Mouse (Mus musculus) forebrain, embryonic 16.5 days (tissue): ENCODE results near the gene Traf5. TPM values are rescaled to one million over a fixed set of nuclear protein-coding genes. Genes with fewer than 3 reads are reported as not detected.
A peak's percentile ranks its signal among the peaks of the same experiment; 100 is the strongest.

Experiments used
- ATAC-seq: fragments of 200-750 bp; cut with Nextera tagmentation; 2 replicates; pipeline ENCODE4 v1.8.0; 2017; ENCODE audit warnings: mild to moderate bottlenecking, moderate library complexity
- H3K27ac ChIP-seq: fragments of 300-500 bp; sonication (generic); 2 replicates; pipeline ENCODE4 v1.5.1; 2014; ENCODE audit warnings: low read length, control low read depth
- H3K27me3 ChIP-seq: fragments of 300-500 bp; sonication (generic); replicated peaks from 2 replicates; pipeline ENCODE4 v1.6.1; 2014; ENCODE audit warnings: low read length; ENCODE audit not compliant: control insufficient read depth, insufficient read depth
- H3K36me3 ChIP-seq: fragments of 300-500 bp; sonication (generic); 2 replicates; pipeline ENCODE4 v1.6.1; 2014; ENCODE audit not compliant: control insufficient read depth, insufficient read depth
- H3K4me1 ChIP-seq: fragments of 300-500 bp; sonication (generic); replicated peaks from 2 replicates; pipeline ENCODE4 v1.6.1; 2014; ENCODE audit warnings: low read length; ENCODE audit not compliant: control insufficient read depth, insufficient read depth
- H3K4me2 ChIP-seq: fragments of 300-500 bp; sonication (generic); 2 replicates; pipeline ENCODE4 v1.6.1; 2014; ENCODE audit warnings: mild to moderate bottlenecking, low read length, control low read depth
- H3K4me3 ChIP-seq: fragments of 300-500 bp; sonication (generic); replicated peaks from 2 replicates; pipeline ENCODE4 v1.5.1; 2014; ENCODE audit warnings: mild to moderate bottlenecking, low read length, control low read depth
- H3K9ac ChIP-seq: fragments of 300-500 bp; sonication (generic); replicated peaks from 2 replicates; pipeline ENCODE4 v1.6.1; 2014; ENCODE audit warnings: low read depth, low read length, control low read depth
- H3K9me3 ChIP-seq: fragments of 300-500 bp; sonication (generic); 2 replicates; pipeline ENCODE4 v1.6.1; 2016; ENCODE audit warnings: low read length; ENCODE audit not compliant: control insufficient read depth
- WGBS: fragments of 180-500 bp; shearing (Covaris S2); extraction: QIAGEN DNeasy Blood & Tissue Kit; methylation state at CpG from one replicate; pipeline ENCODE4 v1.1.7; 2014; 5-methylcytosine and 5-hydroxymethylcytosine counted together
- polyA plus RNA-seq: library from polyadenylated mRNA; unstranded; fragments of >200 nt; fragmentation: Nextera tagmentation; extraction: Ambion mirVana; gene quantifications from 2 replicates; pipeline ENCODE4 v1.2.1, GENCODE M21; 2015

Traf5 gene
- polyA plus RNA-seq, 1 experiment from 2014 or later, result 3.1 TPM

GRCm38 (mm10) chr1:192094451-192095170 is 2.3 kb upstream of the Traf5 start:
- no peak for ATAC-seq
- WGBS, result 63% methylated on average over 13 of the region's 13 CpGs

DNA sequence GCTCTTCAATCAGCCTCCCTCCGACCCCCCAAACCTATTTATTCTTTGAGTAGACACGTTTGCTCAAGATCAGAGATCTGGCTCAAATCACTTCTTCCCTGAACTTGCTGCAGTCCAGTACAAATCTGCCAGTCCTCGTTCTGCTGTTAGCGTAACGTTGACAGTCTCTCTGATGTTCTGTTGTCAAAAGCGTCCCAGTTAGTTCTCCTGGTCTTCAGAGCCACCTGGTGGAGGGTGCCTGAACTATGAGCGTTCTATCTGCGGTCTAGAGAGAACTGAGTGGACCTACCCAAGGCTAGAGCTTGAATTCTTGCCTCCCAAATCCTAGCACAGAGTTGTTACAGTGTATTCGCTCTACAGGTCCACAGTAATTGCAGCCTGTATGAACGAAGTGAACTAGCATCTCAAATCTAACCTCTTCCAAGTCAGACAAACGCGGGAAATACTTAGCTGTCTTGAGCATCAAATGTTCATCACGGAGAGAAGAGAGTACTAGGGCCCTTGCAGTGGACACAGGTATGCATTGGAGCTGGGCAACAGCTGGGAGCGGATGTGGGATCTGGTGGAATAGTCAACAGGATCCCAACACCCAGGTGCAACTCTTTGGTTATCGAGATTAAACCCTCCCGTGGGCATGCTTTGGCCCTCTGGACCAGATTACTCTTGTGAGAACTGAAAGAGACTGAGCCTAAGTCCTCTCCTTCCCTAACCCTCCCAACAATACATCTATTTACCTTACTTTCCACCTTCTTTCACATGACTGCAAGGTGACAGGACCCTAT is 711 bp upstream of the Traf5 start:
- Histone ChIP-seq H3K9me3 (no peaks in the 10 kb centered on the region), H3K9ac (peak overlapping the region; percentile 70), H3K4me1 (peaks cover 8% of the 10 kb centered on the region), H3K27ac (no peak overlapping the region), H3K4me3 (peak overlapping the region; percentile 71), H3K36me3 (peaks cover 3% of the 10 kb centered on the region; the same call in 1 of the 2 replicates), H3K4me2 (peak overlapping the region; percentile 98), H3K27me3 (0 out of 2 replicates have a peak, but pooled peaks cover 3% of the 10 kb centered on the region)
- WGBS, result 33% methylated on average over 16 of the region's 16 CpGs
- peak; percentile 90 for ATAC-seq

More at GRCm38 (mm10) chr1:192094451-192095170, 2.3 kb upstream of the Traf5 start:
- H3K9ac ChIP-seq, result no peak overlapping the region
- H3K36me3 ChIP-seq, result peaks cover 4% of the 10 kb centered on the region; the same call in 1 of the 2 replicates
- no peak overlapping the region for H3K4me3 ChIP-seq
- H3K4me1 ChIP-seq, result peaks cover 8% of the 10 kb centered on the region
- no peak overlapping the region for H3K4me2 ChIP-seq
- H3K27me3 ChIP-seq, result 0 out of 2 replicates have a peak, but pooled peaks cover 3% of the 10 kb centered on the region
- no peaks in the 10 kb centered on the region for H3K9me3 ChIP-seq
- no peak overlapping the region for H3K27ac ChIP-seq

GRCm38 (mm10) chr1:192090689-192091567 is 1.4 kb downstream of the Traf5 start:
- ATAC-seq, result no peak
- Histone ChIP-seq H3K4me2 (no peak overlapping the region), H3K27ac (no peak overlapping the region), H3K4me3 (no peak overlapping the region), H3K9me3 (no peaks in the 10 kb centered on the region), H3K4me1 (peaks cover 8% of the 10 kb centered on the region), H3K27me3 (0 out of 2 replicates have a peak, but pooled peaks cover 3% of the 10 kb centered on the region), H3K36me3 (no peaks in the 10 kb centered on the region), H3K9ac (no peak overlapping the region)
- WGBS, result 79% methylated on average over 11 of the region's 11 CpGs

DNA sequence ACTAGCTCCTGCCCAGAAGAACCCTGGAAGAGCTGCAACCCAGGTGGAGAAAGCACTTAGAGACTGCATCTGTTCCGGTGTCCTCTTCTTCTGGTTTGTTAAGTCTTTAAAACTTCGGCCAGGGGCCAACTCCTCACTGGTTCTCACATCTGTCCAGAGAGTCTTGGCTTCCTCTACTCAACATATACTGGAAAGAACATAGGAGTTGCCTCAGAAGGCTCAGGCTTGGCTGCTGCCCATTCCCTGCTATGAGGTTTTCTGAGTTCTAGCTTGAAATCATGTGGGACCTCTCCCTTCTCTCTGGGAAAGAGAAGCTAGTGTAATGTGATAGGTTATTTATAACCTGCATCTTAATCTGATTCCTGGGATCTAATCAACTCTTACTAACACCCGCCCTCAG is 2.1 kb downstream of the Traf5 start:
- H3K4me2 ChIP-seq, result no peak overlapping the region
- H3K27ac ChIP-seq, result no peak overlapping the region
- no peak for ATAC-seq
- no peak overlapping the region for H3K4me3 ChIP-seq
- H3K36me3 ChIP-seq, result no peaks in the 10 kb centered on the region
- no peak overlapping the region for H3K9ac ChIP-seq
- peaks cover 8% of the 10 kb centered on the region for H3K4me1 ChIP-seq
- H3K9me3 ChIP-seq, result no peaks in the 10 kb centered on the region
- 0 out of 2 replicates have a peak, but pooled peaks cover 3% of the 10 kb centered on the region for H3K27me3 ChIP-seq
- WGBS, result 95% methylated on average over 3 of the region's 3 CpGs

- no peaks in the 10 kb centered on the region for H3K9me3 ChIP-seq
- no peak overlapping the region for H3K4me2 ChIP-seq
Measured at GRCm38 (mm10) chr1:192089208-192090166, 2.9 kb downstream of the Traf5 start.

DNA sequence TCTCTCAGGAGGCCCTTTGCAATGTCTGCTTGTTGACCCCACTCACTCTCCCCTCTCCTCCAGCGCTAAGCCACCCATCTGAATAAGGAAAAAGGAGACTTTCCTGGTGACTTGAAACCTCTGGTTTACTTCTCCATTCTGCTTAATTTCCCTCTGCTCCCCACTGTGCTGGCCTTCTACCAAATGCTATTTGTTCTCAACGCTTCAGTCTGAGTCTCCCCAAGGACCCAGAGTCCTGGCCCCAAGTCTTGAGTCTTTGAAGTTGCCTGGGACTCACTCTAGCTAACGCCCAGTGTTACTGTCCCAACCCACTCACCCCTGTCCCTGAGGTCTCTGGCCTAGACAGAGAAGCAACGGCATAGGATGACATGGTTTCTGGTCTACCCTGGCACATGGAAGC is 4.3 kb downstream of the Traf5 start:
- Histone ChIP-seq H3K4me3 (no peak overlapping the region), H3K4me1 (peaks cover 6% of the 10 kb centered on the region), H3K27me3 (0 out of 2 replicates have a peak, but pooled peaks cover 3% of the 10 kb centered on the region), H3K9me3 (no peaks in the 10 kb centered on the region), H3K27ac (no peak overlapping the region), H3K36me3 (no peaks in the 10 kb centered on the region), H3K4me2 (no peak overlapping the region), H3K9ac (no peak overlapping the region)
- ATAC-seq, result no peak
- 81% methylated on average over 4 of the region's 4 CpGs for WGBS

More at GRCm38 (mm10) chr1:192089208-192090166, 2.9 kb downstream of the Traf5 start:
- Histone ChIP-seq H3K36me3 (no peaks in the 10 kb centered on the region), H3K4me3 (no peak overlapping the region), H3K9ac (no peak overlapping the region), H3K4me1 (peaks cover 8% of the 10 kb centered on the region), H3K27me3 (0 out of 2 replicates have a peak, but pooled peaks cover 3% of the 10 kb centered on the region), H3K27ac (no peak overlapping the region)
- WGBS, result 57% methylated on average over 9 of the region's 9 CpGs
- ATAC-seq, result no peak

GRCm38 (mm10) chr1:192087098-192087497 is 5.3 kb downstream of the Traf5 start:
- Histone ChIP-seq H3K27ac (no peak overlapping the region), H3K9ac (no peak overlapping the region), H3K27me3 (0 out of 2 replicates have a peak, but pooled peaks cover 3% of the 10 kb centered on the region), H3K4me2 (no peak overlapping the region), H3K4me1 (peaks cover 5% of the 10 kb centered on the region), H3K4me3 (no peak overlapping the region), H3K36me3 (no peaks in the 10 kb centered on the region), H3K9me3 (no peaks in the 10 kb centered on the region)
- WGBS, result 74% methylated on average over 4 of the region's 4 CpGs
- ATAC-seq, result no peak
